Mouse (Mus musculus) stomach, postnatal 0 days (tissue): ENCODE results near the gene Art4. TPM values are rescaled to one million over a fixed set of nuclear protein-coding genes. Genes with fewer than 3 reads are reported as not detected.

Experiments
- ATAC-seq: fragments of 200-750 bp; cut with Nextera tagmentation; 2 replicates; pipeline ENCODE4 v1.8.0; 2017; ENCODE audit not compliant: low FRiP score, low TSS enrichment
- DNase-seq: peaks from one replicate; pipeline ENCODE4 v3.0.0-alpha.2; 2016; ENCODE audit warnings: low spot score
- H3K27ac ChIP-seq: fragments of 300-500 bp; sonication (generic); replicated peaks from 2 replicates; pipeline ENCODE4 v1.5.1; 2014; ENCODE audit warnings: mild to moderate bottlenecking, control low read depth
- H3K27me3 ChIP-seq: fragments of 300-500 bp; sonication (generic); 2 replicates; pipeline ENCODE4 v1.6.1; 2014; ENCODE audit warnings: low read length; ENCODE audit not compliant: control insufficient read depth, insufficient read depth
- H3K36me3 ChIP-seq: fragments of 300-500 bp; sonication (generic); 2 replicates; pipeline ENCODE4 v1.6.1; 2014; ENCODE audit warnings: low read length, mixed read lengths; ENCODE audit not compliant: control insufficient read depth, insufficient read depth
- H3K4me1 ChIP-seq: fragments of 300-500 bp; sonication (generic); replicated peaks from 2 replicates; pipeline ENCODE4 v1.6.1; 2014; ENCODE audit warnings: antibody characterized with exemption; ENCODE audit not compliant: control insufficient read depth, insufficient read depth
- H3K4me2 ChIP-seq: fragments of 300-500 bp; sonication (generic); replicated peaks from 2 replicates; pipeline ENCODE4 v1.6.1; 2014; ENCODE audit warnings: low read depth, mild to moderate bottlenecking, control low read depth, moderate library complexity
- H3K4me3 ChIP-seq: fragments of 300-500 bp; sonication (generic); 2 replicates; pipeline ENCODE4 v1.5.1; 2014; ENCODE audit warnings: low read depth, low read length, control low read depth
- H3K9ac ChIP-seq: fragments of 300-500 bp; sonication (generic); 2 replicates; pipeline ENCODE4 v1.6.1; 2014; ENCODE audit warnings: mild to moderate bottlenecking, low read length, control low read depth, mixed read lengths
- H3K9me3 ChIP-seq: fragments of 300-500 bp; sonication (generic); 2 replicates; pipeline ENCODE4 v1.6.1; 2016; ENCODE audit warnings: low read length; ENCODE audit not compliant: control insufficient read depth
- CTCF ChIP-seq: IDR thresholded peaks from 2 replicates; pipeline ENCODE4 v1.5.1; 2016; ENCODE audit warnings: antibody characterized with exemption, low read depth, mild to moderate bottlenecking, moderate library complexity
- EP300 ChIP-seq: optimal IDR thresholded peaks from 2 replicates; pipeline ENCODE3; 2016; ENCODE audit warnings: antibody characterized with exemption
- WGBS: fragments of 180-500 bp; shearing (Covaris S2); extraction: QIAGEN DNeasy Blood & Tissue Kit; methylation state at CpG from one replicate; pipeline ENCODE4 v1.1.7; 2014; 5-methylcytosine and 5-hydroxymethylcytosine counted together
- polyA plus RNA-seq: library from polyadenylated mRNA; unstranded; fragments of >200 nt; fragmentation: Nextera tagmentation; extraction: Ambion mirVana; gene quantifications from 2 replicates; pipeline ENCODE4 v1.2.1, GENCODE M21; 2015

Art4 gene
- polyA plus RNA-seq, result 3.2 and 3.3 TPM in 2 replicates

DNA sequence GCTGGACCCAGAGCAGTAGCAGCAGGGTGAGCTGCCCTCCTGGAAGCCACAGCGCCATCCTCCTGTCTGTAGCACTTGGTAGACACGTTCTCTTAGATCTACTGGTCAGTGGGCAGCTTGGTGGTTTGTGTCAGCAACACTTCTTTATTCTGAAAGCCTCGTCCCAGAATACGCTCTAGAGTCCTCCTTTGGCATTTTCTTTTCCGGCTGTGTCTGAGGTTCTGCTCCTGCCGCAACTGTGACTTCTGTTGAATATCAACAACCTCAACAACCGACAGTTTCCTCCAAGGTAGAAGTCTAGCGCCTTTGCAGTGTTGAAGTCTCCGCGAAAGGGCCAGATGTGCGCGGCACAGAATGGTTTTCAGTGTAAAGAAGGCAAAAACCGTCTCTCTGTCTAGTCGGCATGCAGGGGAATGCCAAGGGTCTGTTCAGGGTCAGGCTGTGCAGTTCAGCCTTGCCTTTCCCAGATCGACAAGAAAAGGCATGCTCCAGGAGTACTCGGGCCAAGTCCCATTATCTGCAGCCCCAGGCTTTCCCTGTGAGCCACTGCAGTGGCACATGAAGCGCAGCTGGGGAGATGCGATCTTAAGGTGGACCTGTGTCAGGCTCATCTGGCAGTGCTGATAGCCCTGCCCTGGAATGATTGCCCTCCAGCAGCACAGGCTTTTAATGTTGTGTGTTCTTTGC, at the start of gene Art4:
Gene Art4, minus strand, starts transcription at position 548 of the 687 bp plus-strand sequence.
- peak; percentile 28 for DNase-seq
- 33% methylated on average over 18 of the region's 18 CpGs for WGBS

DNA sequence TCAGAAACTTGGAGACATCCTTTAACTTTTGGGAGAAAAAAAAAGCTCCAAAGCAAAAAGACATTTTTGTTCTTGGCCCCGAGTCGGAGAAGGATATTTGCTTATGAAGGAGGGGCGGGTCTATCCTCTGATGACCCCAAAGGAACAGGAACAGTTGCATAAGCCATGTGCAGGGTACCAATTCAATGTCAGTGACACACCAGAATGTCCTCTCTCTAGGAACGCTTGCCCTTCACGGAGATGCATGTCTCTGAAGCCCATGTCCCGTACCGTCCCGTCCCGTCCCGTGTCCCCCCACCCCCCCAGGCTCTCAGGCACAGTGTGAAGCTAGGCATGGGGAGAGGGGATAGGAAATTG, 49.4 kb upstream of the Art4 start:
- H3K4me3 ChIP-seq, result no peak overlapping the region
- H3K36me3 ChIP-seq, result no peaks in the 10 kb centered on the region
- H3K27me3 ChIP-seq, result no peaks in the 10 kb centered on the region
- no peaks in the 10 kb centered on the region for H3K9me3 ChIP-seq
- peaks cover 11% of the 10 kb centered on the region; the same call in 1 of the 2 replicates for H3K4me1 ChIP-seq
- TF ChIP-seq EP300 (no peak), CTCF (no peak)
- ATAC-seq, result peak; percentile 55
- WGBS, result 49% methylated on average over 10 of the region's 10 CpGs
- no peak for DNase-seq
- H3K4me2 ChIP-seq, result no peak overlapping the region
- H3K27ac ChIP-seq, result peak overlapping the region; percentile 69
- H3K9ac ChIP-seq, result no peak overlapping the region

More for the DNA sequence above, at the start of gene Art4:
- H3K4me2 ChIP-seq, result peak within 1 kb of the TSS; percentile 33
- H3K4me1 ChIP-seq, result peaks cover 3% of the 10 kb centered on the region; the same call in 1 of the 2 replicates
- H3K27ac ChIP-seq, result peak within 1 kb of the TSS; percentile 77
- H3K27me3 ChIP-seq, result no peaks in the 10 kb centered on the region
- TF ChIP-seq EP300, result no peak
- TF ChIP-seq CTCF, result no peak
- H3K4me3 ChIP-seq, result peak within 1 kb of the TSS; percentile 22
- ATAC-seq, result peak; percentile 48; the same call in 1 of the 2 replicates
- H3K9ac ChIP-seq, result 0 out of 2 replicates have a peak within 1 kb of the TSS, but pooled peaks have one; percentile 28
- H3K36me3 ChIP-seq, result no peaks in the 10 kb centered on the region
- H3K9me3 ChIP-seq, result no peaks in the 10 kb centered on the region

DNA sequence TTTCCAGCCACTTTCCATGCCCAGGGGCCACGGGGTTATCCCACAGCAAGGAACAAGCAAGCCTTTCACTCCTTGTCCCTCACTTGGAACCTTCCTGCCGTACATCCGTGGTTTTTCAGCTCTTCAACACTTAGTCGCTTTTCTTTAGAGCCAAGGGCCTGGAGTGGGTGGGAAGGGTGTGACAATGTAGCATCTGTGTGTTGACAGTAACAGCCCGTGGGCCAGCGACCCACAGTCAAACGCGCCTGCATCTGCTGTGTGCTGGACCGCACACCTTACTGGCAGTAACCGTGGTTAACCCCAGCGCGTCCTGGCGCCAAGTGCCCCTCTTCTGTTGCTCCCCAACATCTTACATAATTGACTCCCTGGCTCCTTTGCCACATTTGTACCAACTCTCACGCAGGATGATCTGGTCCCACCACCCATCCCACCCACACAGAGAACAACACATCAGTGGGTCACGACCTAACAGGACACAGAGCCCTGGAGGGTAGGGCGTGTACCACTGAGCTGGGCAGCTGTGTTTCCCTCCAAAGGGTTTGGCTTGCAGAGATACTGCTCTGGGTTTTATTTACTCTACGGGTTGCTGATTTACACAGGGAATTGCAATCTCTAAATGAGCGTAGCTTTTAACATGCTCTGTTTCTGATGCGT, 48.9 kb upstream of the Art4 start:
- TF ChIP-seq EP300 (no peak), CTCF (no peak)
- no peak overlapping the region for H3K4me3 ChIP-seq
- no peaks in the 10 kb centered on the region for H3K27me3 ChIP-seq
- no peak overlapping the region for H3K4me2 ChIP-seq
- no peaks in the 10 kb centered on the region for H3K36me3 ChIP-seq
- peak overlapping the region; percentile 73 for H3K27ac ChIP-seq
- H3K9ac ChIP-seq, result no peak overlapping the region
- no peak for DNase-seq
- H3K9me3 ChIP-seq, result no peaks in the 10 kb centered on the region
- WGBS, result 53% methylated on average over 19 of the region's 19 CpGs
- peak; percentile 75 for ATAC-seq
- peaks cover 11% of the 10 kb centered on the region; the same call in 1 of the 2 replicates for H3K4me1 ChIP-seq

DNA sequence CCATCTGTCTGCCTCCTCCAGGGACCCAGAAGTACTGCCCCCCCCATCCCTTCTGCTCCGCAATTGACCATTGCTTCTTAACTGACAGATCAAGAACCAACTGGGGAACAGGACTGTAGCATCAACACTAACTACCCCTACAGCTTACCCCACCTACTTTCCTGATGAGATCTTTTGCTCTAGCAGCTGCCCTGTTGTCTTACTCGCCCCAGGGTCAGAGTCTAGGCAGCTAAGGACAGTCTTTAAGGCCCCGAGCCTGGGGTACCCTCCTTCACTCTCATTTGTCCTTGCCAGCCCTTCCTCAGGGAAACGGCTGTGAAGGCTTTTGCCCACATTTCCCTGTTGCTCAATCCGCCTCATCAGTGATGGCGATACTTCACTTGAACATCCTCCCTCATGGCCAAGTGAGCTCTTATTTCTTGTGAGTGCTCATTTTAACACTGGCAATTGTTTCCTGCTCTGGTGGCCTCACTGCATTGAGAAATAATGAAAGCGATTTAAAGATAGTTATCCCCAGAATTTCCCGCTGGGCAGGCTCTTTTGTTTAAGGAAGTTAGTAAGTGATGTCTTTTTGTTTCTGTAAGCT, 46.4 kb upstream of the Art4 start:
- Histone ChIP-seq H3K27me3 (no peaks in the 10 kb centered on the region), H3K9me3 (no peaks in the 10 kb centered on the region; the same call in 1 of the 2 replicates), H3K4me1 (peaks cover 5% of the 10 kb centered on the region; the same call in 1 of the 2 replicates), H3K4me2 (no peak overlapping the region), H3K27ac (no peak overlapping the region), H3K36me3 (no peaks in the 10 kb centered on the region), H3K4me3 (no peak overlapping the region), H3K9ac (no peak overlapping the region)
- 65% methylated on average over 8 of the region's 8 CpGs for WGBS
- DNase-seq, result no peak
- no peak for ATAC-seq
- no peak for TF ChIP-seq EP300
- no peak for TF ChIP-seq CTCF

DNA sequence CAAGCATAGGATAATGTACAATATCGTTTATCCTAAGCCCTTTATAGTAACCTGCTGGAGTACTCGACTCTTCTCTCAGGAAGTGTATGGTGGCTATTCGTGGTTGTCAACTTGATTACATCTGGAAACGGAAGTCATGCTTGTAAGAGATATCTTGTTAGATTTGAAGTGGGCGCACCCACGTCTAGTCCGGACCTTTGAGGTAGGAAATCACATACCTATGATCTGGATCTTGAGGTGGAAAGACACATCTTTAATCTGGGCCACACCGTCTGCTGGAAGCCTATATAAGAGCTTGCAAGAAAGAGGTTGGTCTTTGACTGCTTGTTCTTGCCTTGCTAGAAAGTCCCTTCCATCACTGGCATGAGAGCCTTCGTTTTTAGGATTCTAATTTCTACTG, 45.0 kb upstream of the Art4 start:
- Histone ChIP-seq H3K36me3 (no peaks in the 10 kb centered on the region), H3K27ac (no peak overlapping the region)

More for the DNA sequence above, 45.0 kb upstream of the Art4 start:
- H3K27me3 ChIP-seq, result no peaks in the 10 kb centered on the region
- peaks cover 6% of the 10 kb centered on the region; the same call in 1 of the 2 replicates for H3K4me1 ChIP-seq
- DNase-seq, result no peak
- TF ChIP-seq CTCF, result no peak
- no peak for TF ChIP-seq EP300
- WGBS, result 91% methylated on average over 9 of the region's 9 CpGs
- no peaks in the 10 kb centered on the region; the same call in 1 of the 2 replicates for H3K9me3 ChIP-seq
- ATAC-seq, result no peak
- H3K4me3 ChIP-seq, result no peak overlapping the region
- no peak overlapping the region for H3K4me2 ChIP-seq
- H3K9ac ChIP-seq, result no peak overlapping the region
